Mouse (Mus musculus) hindbrain, embryonic 11.5 days (tissue): ENCODE results near the gene Gsg1l. TPM values are rescaled to one million over a fixed set of nuclear protein-coding genes. Genes with fewer than 3 reads are reported as not detected.

Source experiments
- ATAC-seq: fragments of 200-750 bp; cut with Nextera tagmentation; 2 replicates; pipeline ENCODE4 v1.8.0; 2017; ENCODE audit warnings: mild to moderate bottlenecking, moderate TSS enrichment, moderate library complexity; ENCODE audit not compliant: low FRiP score
- DNase-seq: peaks from one replicate; pipeline ENCODE4 v3.0.0-alpha.2; 2015; ENCODE audit warnings: low spot score
- H3K27ac ChIP-seq: fragments of 300-500 bp; sonication (generic); 2 replicates; pipeline ENCODE4 v1.5.1; 2014; ENCODE audit warnings: mild to moderate bottlenecking, low read depth, low read length
- H3K27me3 ChIP-seq: fragments of 300-500 bp; sonication (generic); 2 replicates; pipeline ENCODE4 v1.6.1; 2014; ENCODE audit warnings: mild to moderate bottlenecking, low read length, moderate library complexity, mixed read lengths; ENCODE audit not compliant: control insufficient read depth, insufficient read depth
- H3K36me3 ChIP-seq: fragments of 300-500 bp; sonication (generic); 2 replicates; pipeline ENCODE4 v1.6.1; 2014; ENCODE audit warnings: mild to moderate bottlenecking, low read length, moderate library complexity, mixed read lengths; ENCODE audit not compliant: control insufficient read depth, insufficient read depth
- H3K4me1 ChIP-seq: fragments of 300-500 bp; sonication (generic); replicated peaks from 2 replicates; pipeline ENCODE4 v1.6.1; 2014; ENCODE audit warnings: low read length, mixed read lengths; ENCODE audit not compliant: control insufficient read depth, insufficient read depth
- H3K4me2 ChIP-seq: fragments of 300-500 bp; sonication (generic); replicated peaks from 2 replicates; pipeline ENCODE4 v1.6.1; 2014; ENCODE audit warnings: mild to moderate bottlenecking, low read depth, low read length
- H3K4me3 ChIP-seq: fragments of 300-500 bp; sonication (generic); 2 replicates; pipeline ENCODE4 v1.5.1; 2014; ENCODE audit warnings: low read depth, low read length
- H3K9ac ChIP-seq: fragments of 300-500 bp; sonication (generic); 2 replicates; pipeline ENCODE4 v1.6.1; 2014; ENCODE audit warnings: low read depth, low read length
- H3K9me3 ChIP-seq: fragments of 300-500 bp; sonication (generic); 2 replicates; pipeline ENCODE4 v1.6.1; 2016; ENCODE audit warnings: low read length; ENCODE audit not compliant: control insufficient read depth
- whole genome bisulfite sequencing: fragments of 180-500 bp; shearing (Covaris S2); extraction: QIAGEN DNeasy Blood & Tissue Kit; methylation state at CpG from one replicate; pipeline ENCODE4 v1.1.7; 2014; 5-methylcytosine and 5-hydroxymethylcytosine counted together
- polyA plus RNA-seq: library from polyadenylated mRNA; unstranded; fragments of >200 nt; fragmentation: Nextera tagmentation; extraction: Ambion mirVana; gene quantifications from 2 replicates; pipeline ENCODE4 v1.2.1, GENCODE M21; 2014

Gsg1l gene
- polyA plus RNA-seq, 1 experiment from 2014 or later = 2.7 TPM

DNA sequence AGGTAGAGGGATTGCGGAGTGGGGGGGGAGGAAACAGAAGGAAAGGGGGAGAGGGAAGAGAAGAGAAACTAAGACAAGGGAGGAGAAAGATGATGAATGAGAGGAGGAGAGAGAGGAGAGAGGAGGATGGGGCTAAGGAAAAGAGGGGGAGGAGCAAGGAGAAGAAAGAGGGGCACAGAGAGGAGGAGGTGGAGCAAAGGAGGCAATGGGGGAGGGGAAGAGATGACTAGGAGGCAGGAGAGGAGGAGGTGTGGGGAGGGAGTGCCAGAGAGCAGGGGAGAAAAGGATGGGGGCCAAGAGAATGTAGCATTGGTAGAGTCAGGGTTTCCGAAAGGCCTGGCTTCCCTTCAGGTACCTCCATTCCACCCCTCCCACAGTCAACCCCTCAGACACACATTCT, 147.9 kb downstream of the Gsg1l start:
- H3K27ac ChIP-seq = peak overlapping the region; percentile 43; the same call in 1 of the 2 replicates
- WGBS = 32% methylated on average over 2 of the region's 2 CpGs
- no peak overlapping the region for H3K9ac ChIP-seq
- H3K4me2 ChIP-seq = no peak overlapping the region
- no peak overlapping the region for H3K4me3 ChIP-seq
- H3K4me1 ChIP-seq = 0 out of 2 replicates have a peak, but pooled peaks cover 3% of the 10 kb centered on the region
- no peaks in the 10 kb centered on the region for H3K36me3 ChIP-seq
- H3K9me3 ChIP-seq = no peaks in the 10 kb centered on the region
- no peak for ATAC-seq
- DNase-seq = peak; percentile 23
- no peaks in the 10 kb centered on the region for H3K27me3 ChIP-seq

DNA sequence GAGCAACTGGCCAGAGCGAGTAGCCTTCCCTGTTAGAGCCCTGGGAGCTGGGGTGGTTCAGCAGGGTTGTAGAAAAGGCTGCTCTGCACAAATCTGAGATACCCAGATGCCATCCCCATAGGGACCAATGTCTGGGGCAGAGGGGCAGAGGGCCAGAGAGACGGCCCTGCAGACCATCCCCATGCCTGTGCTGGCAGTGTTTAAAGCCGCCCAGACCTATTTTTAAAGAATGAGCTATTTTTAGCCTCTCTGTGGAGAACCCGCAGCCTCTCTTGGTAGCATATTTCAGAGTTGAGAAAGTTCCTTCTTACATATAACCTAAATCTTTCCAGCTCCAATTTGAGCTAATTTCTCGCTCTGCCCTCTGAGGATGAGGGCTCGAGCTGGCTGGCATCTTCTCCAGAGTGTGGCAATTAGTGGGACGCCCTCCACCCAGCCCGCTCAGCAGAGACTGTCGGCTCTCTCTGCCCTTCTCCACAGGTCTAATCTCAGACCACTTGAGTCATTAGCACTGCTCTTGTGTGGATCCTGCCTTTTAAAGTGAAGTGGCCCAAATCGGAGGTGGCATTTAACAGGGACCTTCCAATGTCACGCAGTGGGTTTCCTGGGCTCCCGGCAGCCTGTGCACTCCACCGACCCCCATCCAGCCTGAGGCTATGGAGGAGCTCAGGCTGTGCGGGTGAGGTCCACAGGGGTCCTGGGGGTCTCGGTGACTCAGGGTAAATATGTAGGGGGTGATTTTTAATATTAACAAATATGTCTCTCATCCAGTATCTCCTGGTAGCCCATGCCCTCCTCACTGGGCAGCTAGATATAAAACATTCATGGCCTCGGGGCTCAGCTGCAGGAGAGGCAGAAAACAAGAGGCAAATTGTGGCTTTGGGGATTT, 148.6 kb downstream of the Gsg1l start:
- ATAC-seq (no peak; the same call in 1 of the 2 replicates), DNase-seq (peak; percentile 18)
- H3K4me3 ChIP-seq = no peak overlapping the region
- no peak overlapping the region for H3K4me2 ChIP-seq
- no peaks in the 10 kb centered on the region for H3K27me3 ChIP-seq
- 0 out of 2 replicates have a peak, but pooled peaks cover 3% of the 10 kb centered on the region for H3K4me1 ChIP-seq
- H3K27ac ChIP-seq = no peak overlapping the region
- H3K9ac ChIP-seq = no peak overlapping the region
- H3K9me3 ChIP-seq = no peaks in the 10 kb centered on the region
- 37% methylated on average over 16 of the region's 16 CpGs for WGBS
- H3K36me3 ChIP-seq = no peaks in the 10 kb centered on the region

DNA sequence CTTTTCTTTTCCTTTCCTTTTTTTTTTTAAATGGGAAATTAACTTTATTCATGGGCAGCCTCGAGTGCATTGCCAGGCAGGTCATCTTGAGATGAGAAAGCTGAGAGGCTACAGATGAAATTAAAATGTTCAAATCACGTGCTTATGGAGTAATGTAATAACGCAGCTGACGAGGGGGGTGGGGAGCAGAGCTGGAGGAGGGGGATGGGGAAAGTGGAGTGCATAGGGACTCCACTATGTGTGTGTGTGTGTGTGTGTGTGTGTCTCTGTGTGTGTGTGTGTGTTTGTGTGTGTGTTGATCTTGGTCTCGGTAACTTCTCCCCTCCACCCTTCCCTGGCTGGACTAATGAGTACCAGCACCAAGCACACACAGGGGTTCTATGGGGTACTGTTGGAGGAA, 150.6 kb downstream of the Gsg1l start:
- ATAC-seq (no peak), DNase-seq (no peak)
- Histone ChIP-seq H3K9me3 (no peaks in the 10 kb centered on the region), H3K4me2 (no peak overlapping the region), H3K27me3 (no peaks in the 10 kb centered on the region), H3K27ac (no peak overlapping the region), H3K36me3 (no peaks in the 10 kb centered on the region), H3K4me3 (no peak overlapping the region), H3K4me1 (0 out of 2 replicates have a peak, but pooled peaks cover 3% of the 10 kb centered on the region), H3K9ac (no peak overlapping the region)
- WGBS = 71% methylated on average over 5 of the region's 5 CpGs

DNA sequence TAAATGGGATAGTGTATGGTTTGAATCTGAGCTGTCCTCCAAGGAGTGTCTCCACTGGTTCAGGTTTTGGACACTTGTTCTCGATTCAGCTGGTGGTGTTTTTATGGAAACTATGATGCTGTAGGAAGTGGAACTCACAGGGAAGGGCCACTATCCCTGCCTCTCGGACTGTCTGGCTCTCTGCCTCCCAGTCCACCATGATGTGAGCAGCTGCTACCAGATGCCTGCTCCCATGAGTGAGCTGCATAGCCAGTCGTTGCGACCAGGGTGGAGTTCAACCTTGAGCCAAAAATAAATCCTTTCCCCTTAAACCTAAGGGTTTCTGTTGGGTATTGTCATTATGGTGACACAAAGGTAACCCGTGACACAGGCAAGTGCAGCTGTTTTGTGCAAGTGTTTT, 158.2 kb downstream of the Gsg1l start:
- Histone ChIP-seq H3K9me3 (no peaks in the 10 kb centered on the region), H3K4me1 (no peaks in the 10 kb centered on the region), H3K4me2 (no peak overlapping the region), H3K36me3 (no peaks in the 10 kb centered on the region), H3K9ac (no peak overlapping the region), H3K4me3 (no peak overlapping the region), H3K27me3 (no peaks in the 10 kb centered on the region), H3K27ac (no peak overlapping the region)
- WGBS = 89% methylated on average over 5 of the region's 5 CpGs
- ATAC-seq (no peak), DNase-seq (no peak)

DNA sequence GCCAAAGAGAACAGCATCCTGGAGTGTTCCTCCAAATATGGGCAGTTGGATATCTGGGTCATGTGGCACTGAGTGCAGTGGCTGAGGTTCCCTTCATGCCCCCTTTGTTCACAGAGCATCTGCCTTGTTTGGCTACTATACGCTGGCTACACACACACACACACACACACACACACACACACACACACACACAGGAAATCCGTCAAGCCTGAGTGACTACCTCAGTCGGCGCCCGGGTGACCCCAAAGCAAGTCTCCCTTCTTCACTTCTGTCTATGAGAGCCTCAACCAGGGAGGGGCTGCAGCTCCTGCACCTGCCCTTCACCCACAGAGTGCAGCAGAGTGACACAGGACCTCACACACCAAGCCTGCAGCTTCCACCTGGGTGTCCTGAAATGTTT, 161.4 kb downstream of the Gsg1l start:
- H3K4me1 ChIP-seq = no peaks in the 10 kb centered on the region
- no peak overlapping the region for H3K9ac ChIP-seq
- H3K4me2 ChIP-seq = no peak overlapping the region
- WGBS = 68% methylated on average over 5 of the region's 5 CpGs
- DNase-seq (no peak), ATAC-seq (no peak)
- no peak overlapping the region for H3K27ac ChIP-seq
- no peaks in the 10 kb centered on the region; the same call in 1 of the 2 replicates for H3K9me3 ChIP-seq
- no peak overlapping the region for H3K4me3 ChIP-seq
- H3K36me3 ChIP-seq = no peaks in the 10 kb centered on the region
- no peaks in the 10 kb centered on the region for H3K27me3 ChIP-seq

DNA sequence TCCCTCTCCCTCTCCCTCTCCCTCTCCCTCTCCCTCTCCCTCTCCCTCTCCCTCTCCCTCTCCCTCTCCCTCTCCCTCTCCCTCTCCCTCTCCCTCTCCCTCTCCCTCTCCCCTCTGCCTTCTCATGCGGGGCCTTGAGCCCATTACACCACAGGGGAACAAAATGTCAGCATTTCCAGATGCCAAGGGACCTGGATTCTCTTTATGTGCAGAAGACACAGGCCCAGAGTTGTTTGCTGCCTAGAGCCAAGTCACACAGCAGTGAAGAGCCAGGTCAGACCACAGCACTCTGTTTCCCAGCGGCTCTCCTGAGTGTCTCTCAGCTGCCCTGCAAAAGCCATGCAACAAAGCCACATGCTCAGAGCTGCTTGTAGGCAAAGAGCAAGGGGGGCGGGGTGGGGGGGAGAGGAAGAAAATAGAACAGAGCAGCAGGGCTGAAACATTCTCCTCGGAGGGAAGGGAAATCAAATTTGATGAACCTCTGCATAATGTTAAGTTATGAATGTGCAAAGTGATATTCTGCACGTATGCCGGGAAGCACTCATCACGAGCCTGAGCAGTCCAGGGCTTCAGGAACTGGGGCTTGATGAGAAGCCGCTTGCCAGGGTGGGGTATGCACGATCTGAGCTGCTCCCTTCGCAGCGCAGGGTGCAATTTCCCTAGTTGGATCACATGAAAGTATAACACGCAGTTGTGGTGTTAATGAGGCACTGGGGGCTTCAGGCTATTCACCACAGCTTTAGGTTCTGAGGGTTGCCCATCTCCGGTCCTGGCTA, 181.6 kb downstream of the Gsg1l start:
- H3K9ac ChIP-seq = no peak overlapping the region
- no peak for ATAC-seq
- no peak for DNase-seq
- H3K36me3 ChIP-seq = no peaks in the 10 kb centered on the region
- H3K9me3 ChIP-seq = no peaks in the 10 kb centered on the region
- H3K27ac ChIP-seq = no peak overlapping the region
- 74% methylated on average over 13 of the region's 13 CpGs for WGBS
- H3K4me2 ChIP-seq = no peak overlapping the region
- no peaks in the 10 kb centered on the region for H3K27me3 ChIP-seq
- no peak overlapping the region for H3K4me3 ChIP-seq
- H3K4me1 ChIP-seq = no peaks in the 10 kb centered on the region

DNA sequence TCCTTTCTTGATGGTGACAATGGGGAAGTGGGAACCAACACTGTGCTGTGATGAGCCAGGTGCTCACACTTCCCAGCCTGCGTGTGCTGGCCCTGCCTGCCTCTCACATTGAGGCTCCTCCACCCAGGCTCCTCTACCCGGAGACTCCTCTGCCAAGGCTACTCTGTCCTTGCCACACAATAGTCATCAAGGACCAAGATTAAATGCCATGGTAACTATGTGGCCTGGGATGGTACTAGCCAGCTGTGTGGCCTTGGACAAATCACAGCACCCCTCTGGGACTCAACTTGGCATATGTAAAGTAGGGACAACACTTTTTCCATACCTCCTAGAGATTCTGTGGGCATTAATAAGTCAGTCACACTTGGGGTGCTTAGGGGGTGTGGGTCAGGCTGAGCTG, 182.3 kb downstream of the Gsg1l start:
- no peak overlapping the region for H3K4me2 ChIP-seq
- WGBS = 65% methylated on average over 2 of the region's 2 CpGs
- no peak overlapping the region for H3K9ac ChIP-seq
- H3K27me3 ChIP-seq = no peaks in the 10 kb centered on the region
- ATAC-seq (no peak), DNase-seq (no peak)
- no peaks in the 10 kb centered on the region for H3K36me3 ChIP-seq
- H3K27ac ChIP-seq = no peak overlapping the region
- H3K4me1 ChIP-seq = no peaks in the 10 kb centered on the region
- H3K4me3 ChIP-seq = no peak overlapping the region
- no peaks in the 10 kb centered on the region for H3K9me3 ChIP-seq

DNA sequence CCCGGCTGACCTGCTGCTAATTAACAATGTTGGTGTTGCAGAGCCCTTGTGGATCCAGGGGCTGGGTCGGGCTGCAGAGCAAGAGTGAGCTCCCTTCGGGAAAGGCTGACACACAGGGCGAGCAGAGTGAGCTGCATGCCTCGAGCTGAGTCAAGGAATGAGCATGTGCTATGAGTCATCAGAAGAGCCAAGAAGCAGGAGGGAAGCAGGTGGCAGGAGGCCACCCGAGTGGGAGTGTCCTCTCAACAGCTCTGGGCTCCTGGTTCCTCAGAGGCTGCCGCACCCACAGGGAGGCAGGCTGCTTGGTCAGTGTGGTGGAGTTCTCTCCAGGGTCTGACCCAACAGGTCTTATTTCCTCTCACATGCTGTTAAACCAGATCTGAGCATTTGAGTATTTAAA, 183.2 kb downstream of the Gsg1l start:
- Histone ChIP-seq H3K4me3 (no peak overlapping the region), H3K9ac (no peak overlapping the region), H3K27me3 (no peaks in the 10 kb centered on the region), H3K27ac (no peak overlapping the region), H3K36me3 (no peaks in the 10 kb centered on the region), H3K9me3 (no peaks in the 10 kb centered on the region), H3K4me2 (no peak overlapping the region), H3K4me1 (no peaks in the 10 kb centered on the region)
- 49% methylated on average over 7 of the region's 7 CpGs for WGBS
- ATAC-seq (no peak), DNase-seq (no peak)
